8 mouse cellular contexts compared by ENCODE assay signal in the genomic region with DNA sequence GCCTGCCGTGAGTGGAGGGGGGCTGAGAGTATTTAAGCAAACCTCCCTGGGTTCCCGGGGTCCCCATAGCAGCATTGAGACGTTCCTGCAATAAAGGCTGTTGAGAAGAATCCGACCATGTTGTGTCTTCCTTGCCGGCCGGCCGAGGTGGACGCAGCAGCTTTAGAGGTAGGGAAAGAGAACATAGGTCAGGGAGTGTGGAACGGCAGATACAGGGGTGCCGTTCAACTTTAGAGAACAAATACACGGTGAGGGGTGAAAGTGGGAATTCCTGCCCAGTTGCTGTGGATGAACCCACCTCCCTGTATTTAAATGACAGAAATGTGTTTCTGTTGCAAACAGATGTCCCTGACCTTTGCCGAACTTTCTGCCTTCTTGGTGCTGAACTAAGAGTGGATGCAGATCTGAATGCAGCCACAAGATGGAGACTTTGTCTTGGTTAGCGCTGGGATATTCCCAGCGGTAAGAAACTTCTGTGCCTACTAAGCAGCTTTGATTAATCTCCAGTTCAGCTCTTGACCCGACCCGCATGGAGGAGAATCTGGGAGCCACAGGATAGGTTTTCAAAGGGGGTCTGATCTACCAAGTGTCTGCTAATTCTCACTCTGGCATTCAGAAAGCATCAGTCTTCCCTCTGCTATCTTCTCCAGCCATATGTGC. TPM values are rescaled to one million over a fixed set of nuclear protein-coding genes. Genes with fewer than 3 reads are reported as not detected.
DNase-seq lines count a peak whose midpoint lies in the region; ATAC-seq and TF ChIP-seq lines count a peak whose summit lies in the region.

No protein-coding gene starts in this region.

- no peak overlapping the region for H3K4me2 ChIP-seq in liver, postnatal 0 days (ENCODE audit: low read depth, low read length)

- H3K9me3 ChIP-seq in liver, postnatal 0 days (ENCODE audit: low read length): no peaks in the 10 kb centered on the region

- WGBS in liver, postnatal 0 days (ENCODE audit: insufficient replicate concordance): 50% methylated on average over 16 of the region's 16 CpGs

- H3K4me3 ChIP-seq in liver, postnatal 0 days (ENCODE audit: low read depth, low read length): no peak overlapping the region

- H3K36me3 ChIP-seq in liver, postnatal 0 days (replicated peaks; ENCODE audit: insufficient read depth, low read length): no peaks in the 10 kb centered on the region

- no peak overlapping the region for H3K27ac ChIP-seq in liver, postnatal 0 days (ENCODE audit: low read depth)

- no peaks in the 10 kb centered on the region for H3K27me3 ChIP-seq in liver, postnatal 0 days (ENCODE audit: insufficient read depth, low read length)

- no peak for TF ChIP-seq EP300 in liver, postnatal 0 days (IDR thresholded peaks at IDR 0.05; ENCODE audit: low read depth)

- H3K9ac ChIP-seq in liver, postnatal 0 days (replicated peaks): no peak overlapping the region

- peak; percentile 47 for DNase-seq in liver, postnatal 0 days
- DNase-seq in liver (no peak), NIH3T3 (ENCODE audit: low read depth) (peak; percentile 73)
- DNase-seq in cerebellum, adult 18-20 months: peak; percentile 72
- DNase-seq in heart, postnatal 14 days: peak; percentile 52 to 73
- DNase-seq in left cerebral cortex, postnatal 25 days (ENCODE audit: low spot score in 2 of 2): peak; percentile 42 to 51
- DNase-seq in retina, adult 2 months (ENCODE audit: low read depth, low spot score): peak; percentile 59
- no peak for DNase-seq in right cerebral cortex, adult 18-20 months

- peak; percentile 86 for TF ChIP-seq CTCF in liver, postnatal 0 days (IDR thresholded peaks at IDR 0.05; ENCODE audit: low read depth)

- H3K4me1 ChIP-seq in liver, postnatal 0 days (ENCODE audit: insufficient read depth): peaks cover 3% of the 10 kb centered on the region; the same call in 1 of the 2 replicates

- ATAC-seq in liver, postnatal 0 days: peak; percentile 33

- intact Hi-C loops in heart, postnatal 14 days (cut with DNase I): loop anchor here (1.0 to 5.0 kb wide), 6 partner anchors 32 to 319 kb away; a partner anchor contains a TSS
- intact Hi-C loops in left cerebral cortex, postnatal 25 days (cut with DNase I): loop anchor here (1.0 to 5.0 kb wide), 6 partner anchors 33 to 314 kb away; a partner anchor contains a TSS

RNA-seq across cellular contexts. Expression of a gene that starts 16.8 kb away (rescaled TPM):
- polyA plus RNA-seq in liver, postnatal 0 days (2015; fragmentation: Nextera tagmentation; extraction: Ambion mirVana): 0.09 and 0.21 TPM in 2 replicates
- under 1 TPM; 0.33 to 0.59 TPM for total RNA-seq in heart, postnatal 14 days (2021)
- under 1 TPM; 0.07 to 0.14 TPM for total RNA-seq in left cerebral cortex, postnatal 25 days (2021)

Comparison
In these comparisons a context has a peak if more than half of its experiments do, and no peak if none do; other contexts are left out.
1. DNase-seq: peak in liver, postnatal 0 days (single experiment), NIH3T3 (single experiment), cerebellum, adult 18-20 months (2 of 2), heart, postnatal 14 days (2 of 2), left cerebral cortex, postnatal 25 days (2 of 2) and retina, adult 2 months (single experiment); none in liver (single experiment) and right cerebral cortex, adult 18-20 months (single experiment).